In genomic region chr8:9133758-9134157, GRCm38 (mm10) we compare ENCODE assay signal across 20 mouse cellular contexts.
"Had no signal": no experiment of that assay in that cellular context is flagged by ENCODE, and none has a peak within 500 bp of the region (broad histone marks: within the 10 kb centered on the region; RNA-seq: fewer than 3 reads in every experiment).

No protein-coding gene starts in this region.

- H3K4me3 ChIP-seq: intestine, embryonic 15.5 days; limb, embryonic 10.5 days; limb, embryonic 13.5 days; liver, embryonic 12.5 days; liver, embryonic 15.5 days had no signal

- DNase-seq: kidney, adult 2 months; kidney, postnatal 14 days; layer of hippocampus, postnatal 36 days; liver; lung, adult 18-20 months; lung, postnatal 14 days; midbrain, embryonic 14.5 days; right cerebral cortex, postnatal 14 days; right cerebral cortex, postnatal 4 days; thymus, adult 2 months; thymus, postnatal 14 days; thymus, postnatal 4 days had no signal

- H3K27me3 ChIP-seq: intestine, embryonic 15.5 days; limb, embryonic 13.5 days; liver, embryonic 12.5 days; liver, embryonic 15.5 days had no signal

- ATAC-seq: intestine, embryonic 15.5 days; liver, embryonic 12.5 days had no signal

- H3K4me2 ChIP-seq: intestine, embryonic 15.5 days; limb, embryonic 13.5 days; liver, embryonic 12.5 days; liver, embryonic 15.5 days; midbrain, embryonic 11.5 days had no signal

- H3K27ac ChIP-seq: intestine, embryonic 15.5 days; limb, embryonic 10.5 days; limb, embryonic 13.5 days; liver, embryonic 12.5 days; liver, embryonic 15.5 days; macrophage; stomach, postnatal 0 days had no signal

- H3K9me3 ChIP-seq: intestine, embryonic 15.5 days; limb, embryonic 10.5 days; limb, embryonic 13.5 days; liver, embryonic 12.5 days; liver, embryonic 15.5 days had no signal

- H3K9ac ChIP-seq: intestine, embryonic 15.5 days; limb, embryonic 13.5 days; liver, embryonic 12.5 days; liver, embryonic 15.5 days had no signal

- H3K36me3 ChIP-seq: intestine, embryonic 15.5 days; limb, embryonic 10.5 days; limb, embryonic 13.5 days; liver, embryonic 12.5 days; liver, embryonic 15.5 days had no signal

- H3K4me1 ChIP-seq: intestine, embryonic 15.5 days; liver, embryonic 12.5 days; liver, embryonic 15.5 days had no signal
